Mouse (Mus musculus) G1E (cell line): ENCODE data around the gene Gamt.

ENCODE experiments used
- CTCF ChIP-seq: IDR thresholded peaks from 2 replicates; pipeline ENCODE4 v1.5.1; 2012; ENCODE audit warnings: low read depth, low read length, inconsistent platforms, mixed read lengths
- GATA1 ChIP-seq: IDR thresholded peaks from 2 replicates; pipeline ENCODE4 v1.6.1; 2012; ENCODE audit warnings: borderline replicate concordance, low read length, inconsistent platforms, mixed read lengths
- GATA2 ChIP-seq: IDR thresholded peaks from 2 replicates; pipeline ENCODE4 v1.6.1; 2012; ENCODE audit warnings: low read depth, low read length, inconsistent platforms, borderline replicate concordance
- POLR2AphosphoS5 ChIP-seq: IDR thresholded peaks from 2 replicates; pipeline ENCODE4 v1.6.1; 2012; ENCODE audit warnings: low read depth, low read length, inconsistent platforms; ENCODE audit not compliant: insufficient replicate concordance

GRCm38 (mm10) chr10:80237020-80237419 lies 23.8 kb downstream of the Gamt start:
- TF ChIP-seq GATA1 = no peak
- no peak for TF ChIP-seq CTCF
- TF ChIP-seq POLR2AphosphoS5 = no peak
- no peak for TF ChIP-seq GATA2
